Mouse (Mus musculus) forebrain, embryonic 12.5 days (tissue): ENCODE measurements at regions not wholly inside any gene's neighbourhood (a gene's known extent, or its start where the extent isn't known, plus 50 kb on each side); places are given as distances from the start of the nearest gene placed in this dataset.

Experiments used
- ATAC-seq: fragments of 200-750 bp; cut with Nextera tagmentation; 2 replicates; pipeline ENCODE4 v1.8.0; 2017; ENCODE audit warnings: moderate TSS enrichment; ENCODE audit not compliant: low FRiP score
- H3K27ac ChIP-seq: fragments of 300-500 bp; sonication (generic); 2 replicates; pipeline ENCODE4 v1.5.1; 2016; ENCODE audit warnings: mild to moderate bottlenecking
- H3K27me3 ChIP-seq: fragments of 300-500 bp; sonication (generic); 2 replicates; pipeline ENCODE4 v1.6.1; 2016; ENCODE audit warnings: mild to moderate bottlenecking
- H3K36me3 ChIP-seq: fragments of 300-500 bp; sonication (generic); replicated peaks from 2 replicates; pipeline ENCODE4 v1.6.1; 2016; ENCODE audit warnings: mild to moderate bottlenecking
- H3K4me1 ChIP-seq: fragments of 300-500 bp; sonication (generic); 2 replicates; pipeline ENCODE4 v1.6.1; 2016
- H3K4me2 ChIP-seq: fragments of 300-500 bp; sonication (generic); 2 replicates; pipeline ENCODE4 v1.6.1; 2016; ENCODE audit warnings: mild to moderate bottlenecking, moderate library complexity
- H3K4me3 ChIP-seq: fragments of 300-500 bp; sonication (generic); replicated peaks from 2 replicates; pipeline ENCODE4 v1.5.1; 2016; ENCODE audit warnings: mild to moderate bottlenecking
- H3K9ac ChIP-seq: fragments of 300-500 bp; sonication (generic); 2 replicates; pipeline ENCODE4 v1.6.1; 2016; ENCODE audit warnings: mild to moderate bottlenecking
- H3K9me3 ChIP-seq: fragments of 300-500 bp; sonication (generic); 2 replicates; pipeline ENCODE4 v1.6.1; 2016
- WGBS: fragments of 180-500 bp; shearing (Covaris S2); methylation state at CpG from one replicate; pipeline ENCODE4 v1.1.7; 2016; 5-methylcytosine and 5-hydroxymethylcytosine counted together

DNA sequence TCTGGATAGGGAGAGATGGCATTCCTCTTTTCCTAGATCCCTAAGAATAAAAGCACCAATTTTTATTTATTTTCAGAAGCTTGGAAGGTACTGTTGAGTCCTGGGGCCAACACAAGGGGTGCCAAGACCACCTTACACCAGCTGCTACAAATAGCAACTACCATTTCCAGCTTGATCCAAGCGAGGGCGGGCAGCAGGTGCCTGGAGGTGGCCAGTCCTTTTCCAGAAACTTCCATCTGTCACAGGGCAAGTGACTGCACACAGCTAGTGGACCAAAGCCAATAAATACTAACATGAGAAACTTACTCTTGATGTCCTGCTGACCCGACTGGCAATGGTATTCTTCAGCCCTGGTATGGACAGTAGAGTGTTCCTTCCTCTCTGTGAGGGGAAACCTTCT, 80.0 kb upstream of the Tmc1 start:
- no peak for ATAC-seq
- Histone ChIP-seq H3K27me3 (no peaks in the 10 kb centered on the region), H3K4me3 (no peak overlapping the region), H3K4me2 (no peak overlapping the region), H3K36me3 (no peaks in the 10 kb centered on the region), H3K27ac (no peak overlapping the region), H3K9ac (no peak overlapping the region), H3K4me1 (peaks cover 8% of the 10 kb centered on the region), H3K9me3 (no peaks in the 10 kb centered on the region)
- WGBS, result 87% methylated on average over 3 of the region's 3 CpGs

DNA sequence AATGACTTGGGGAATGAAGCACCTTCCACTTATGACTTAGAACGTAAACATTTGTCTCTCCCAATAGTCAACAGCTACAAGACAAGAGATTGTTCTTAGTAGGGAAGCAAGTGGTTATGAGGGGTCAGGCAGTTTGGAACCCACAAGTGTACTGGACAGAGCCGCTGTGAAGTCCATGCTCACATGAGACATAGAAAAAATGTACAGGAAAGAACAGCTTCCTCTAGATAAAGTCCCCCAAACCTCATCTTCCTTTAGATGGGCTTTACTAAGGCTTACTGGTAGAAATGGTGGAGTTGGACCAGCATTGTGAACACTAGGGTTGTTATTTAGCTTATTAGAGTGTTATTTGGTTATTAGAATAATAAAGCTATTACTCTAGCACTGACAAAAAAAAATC, 78.6 kb upstream of the Tmc1 start:
- 94% methylated on average over 2 of the region's 2 CpGs for WGBS

DNA sequence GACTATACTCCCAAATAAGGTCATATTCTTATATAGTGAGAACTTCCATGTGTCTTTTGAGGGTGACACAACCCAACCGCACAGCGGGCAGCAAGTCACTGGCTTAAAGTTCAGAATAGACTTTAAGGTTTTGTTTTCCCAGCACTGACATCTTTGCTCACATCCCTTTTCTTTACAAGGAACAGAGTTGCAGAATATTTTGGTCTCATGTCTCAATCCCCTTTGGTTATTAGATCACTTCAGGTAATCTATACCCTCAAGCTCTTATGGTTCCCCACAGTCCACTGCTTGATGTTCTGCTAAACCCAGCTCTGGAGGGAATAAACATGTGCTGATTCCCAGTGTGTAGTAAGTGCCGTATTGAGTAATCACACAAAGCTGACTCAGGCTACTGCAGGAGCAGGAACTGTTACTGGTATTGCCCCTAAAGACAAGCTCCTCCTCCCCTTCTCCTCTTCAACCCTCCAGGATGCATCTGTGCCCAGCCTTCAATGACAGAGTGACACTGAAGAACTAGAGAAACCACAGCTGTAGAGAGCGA, 77.8 kb upstream of the Tmc1 start:
- no peaks in the 10 kb centered on the region for H3K27me3 ChIP-seq
- no peak for ATAC-seq
- peaks cover 4% of the 10 kb centered on the region for H3K4me1 ChIP-seq
- H3K9ac ChIP-seq, result no peak overlapping the region
- no peak overlapping the region for H3K4me3 ChIP-seq
- no peak overlapping the region for H3K27ac ChIP-seq
- H3K4me2 ChIP-seq, result no peak overlapping the region
- 90% methylated on average over 4 of the region's 4 CpGs for WGBS
- no peaks in the 10 kb centered on the region for H3K9me3 ChIP-seq
- H3K36me3 ChIP-seq, result no peaks in the 10 kb centered on the region

More for the DNA sequence above, 78.6 kb upstream of the Tmc1 start:
- Histone ChIP-seq H3K36me3 (no peaks in the 10 kb centered on the region), H3K27me3 (no peaks in the 10 kb centered on the region), H3K9ac (no peak overlapping the region), H3K4me2 (no peak overlapping the region), H3K9me3 (no peaks in the 10 kb centered on the region), H3K27ac (no peak overlapping the region), H3K4me3 (no peak overlapping the region), H3K4me1 (peaks cover 8% of the 10 kb centered on the region)
- ATAC-seq, result no peak

DNA sequence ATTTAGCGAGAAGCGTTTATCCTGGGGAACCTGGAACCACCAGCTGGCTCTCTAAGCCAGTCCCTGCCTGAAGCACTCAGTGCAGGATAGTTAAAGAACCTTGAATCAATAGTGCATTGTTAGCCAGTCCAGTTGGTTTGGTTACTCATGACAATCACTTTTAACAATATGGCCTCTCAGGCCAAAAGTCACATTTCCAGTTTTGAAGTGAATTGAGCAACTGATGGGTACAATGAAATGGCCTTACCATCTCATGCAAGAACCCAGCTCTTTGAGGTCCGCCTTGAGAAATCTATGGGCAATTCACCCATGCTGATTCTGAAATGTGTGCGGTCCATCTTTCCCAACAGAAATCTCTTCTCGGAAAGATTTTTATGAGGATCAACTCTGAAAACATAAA, 77.0 kb upstream of the Tmc1 start:
- Histone ChIP-seq H3K36me3 (no peaks in the 10 kb centered on the region), H3K27me3 (no peaks in the 10 kb centered on the region), H3K4me1 (no peaks in the 10 kb centered on the region), H3K4me3 (no peak overlapping the region), H3K27ac (no peak overlapping the region), H3K9me3 (no peaks in the 10 kb centered on the region), H3K9ac (no peak overlapping the region), H3K4me2 (no peak overlapping the region)
- ATAC-seq, result no peak
- 72% methylated on average over 5 of the region's 5 CpGs for WGBS

GRCm38 (mm10) chr19:21028981-21029380, 75.0 kb upstream of the Tmc1 start:
- Histone ChIP-seq H3K9me3 (no peaks in the 10 kb centered on the region), H3K27ac (no peak overlapping the region), H3K4me2 (no peak overlapping the region), H3K36me3 (no peaks in the 10 kb centered on the region), H3K9ac (no peak overlapping the region), H3K4me3 (no peak overlapping the region), H3K27me3 (no peaks in the 10 kb centered on the region), H3K4me1 (no peaks in the 10 kb centered on the region)
- no peak for ATAC-seq
- WGBS, result 89% methylated on average over 3 of the region's 3 CpGs

GRCm38 (mm10) chr19:21012391-21012790, 58.4 kb upstream of the Tmc1 start:
- 76% methylated on average over 8 of the region's 10 CpGs for WGBS
- H3K4me3 ChIP-seq, result no peak overlapping the region
- no peak overlapping the region for H3K9ac ChIP-seq

GRCm38 (mm10) chr19:21009607-21010006, 55.6 kb upstream of the Tmc1 start:
- 93% methylated on average over 2 of the region's 2 CpGs for whole genome bisulfite sequencing
- no peak overlapping the region for H3K9ac ChIP-seq
- no peaks in the 10 kb centered on the region for H3K36me3 ChIP-seq
- no peaks in the 10 kb centered on the region for H3K9me3 ChIP-seq
- no peaks in the 10 kb centered on the region for H3K27me3 ChIP-seq
- no peak overlapping the region for H3K27ac ChIP-seq
- H3K4me2 ChIP-seq, result no peak overlapping the region
- no peak for ATAC-seq
- H3K4me1 ChIP-seq, result no peaks in the 10 kb centered on the region
- H3K4me3 ChIP-seq, result no peak overlapping the region

More at GRCm38 (mm10) chr19:21012391-21012790, 58.4 kb upstream of the Tmc1 start:
- no peak overlapping the region for H3K4me2 ChIP-seq
- H3K4me1 ChIP-seq, result no peaks in the 10 kb centered on the region
- no peaks in the 10 kb centered on the region for H3K36me3 ChIP-seq
- no peaks in the 10 kb centered on the region for H3K27me3 ChIP-seq
- no peaks in the 10 kb centered on the region for H3K9me3 ChIP-seq
- H3K27ac ChIP-seq, result no peak overlapping the region
- ATAC-seq, result no peak

- no peak overlapping the region for H3K27ac ChIP-seq
- H3K4me3 ChIP-seq, result no peak overlapping the region
- H3K4me1 ChIP-seq, result no peaks in the 10 kb centered on the region
- H3K9me3 ChIP-seq, result no peaks in the 10 kb centered on the region
- no peak overlapping the region for H3K9ac ChIP-seq
- no peaks in the 10 kb centered on the region for H3K27me3 ChIP-seq
- ATAC-seq, result no peak
- no peaks in the 10 kb centered on the region for H3K36me3 ChIP-seq
- WGBS, result 82% methylated on average over 2 of the region's 2 CpGs
- H3K4me2 ChIP-seq, result no peak overlapping the region
Observed at GRCm38 (mm10) chr19:21004411-21004810, 50.4 kb upstream of the Tmc1 start.
